Mouse (Mus musculus): Measurements from ENCODE around the gene Gprc5b.

The Gprc5b gene

GRCm38 (mm10) chr7:118948677-118949282 is 46.2 kb downstream of the Gprc5b start:
- DNase-seq (ENCODE audit: low spot score): no peak

GRCm38 (mm10) chr7:118947241-118947640 is 47.8 kb downstream of the Gprc5b start:
- no peak for DNase-seq (ENCODE audit: low spot score)

- no peak for DNase-seq (ENCODE audit: low spot score)
Measured at GRCm38 (mm10) chr7:118944884-118945283, 50.1 kb downstream of the Gprc5b start.

GRCm38 (mm10) chr7:118943170-118943569 is 51.8 kb downstream of the Gprc5b start:
- DNase-seq (ENCODE audit: low spot score): no peak

- DNase-seq (ENCODE audit: low spot score): no peak
Measured at GRCm38 (mm10) chr7:118942297-118942696, 52.7 kb downstream of the Gprc5b start.

- no peak for DNase-seq (ENCODE audit: low spot score)
Measured at GRCm38 (mm10) chr7:118937469-118938387, 57.3 kb downstream of the Gprc5b start.

DNA sequence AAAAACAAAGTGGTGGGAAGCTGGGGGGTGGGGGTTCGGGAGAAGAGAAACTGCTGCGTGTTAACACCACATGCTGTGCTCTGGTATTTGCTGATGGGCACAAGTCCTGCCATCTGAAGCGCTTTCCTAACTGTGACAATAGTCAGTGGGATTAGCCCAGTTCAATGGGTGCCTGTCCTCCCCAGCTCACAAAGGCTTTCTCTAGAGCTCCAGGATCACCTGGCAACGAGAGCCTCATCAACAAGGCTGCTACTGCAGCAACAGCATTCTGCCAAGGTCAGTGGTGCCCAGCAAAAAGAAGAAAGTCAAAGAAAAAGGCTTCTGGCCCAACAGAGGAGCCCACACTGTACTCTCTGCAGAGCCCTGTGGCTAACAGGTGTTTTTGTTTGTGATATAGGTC is 58.2 kb downstream of the Gprc5b start:
- DNase-seq (ENCODE audit: low spot score): no peak

- no peak for DNase-seq (ENCODE audit: low spot score)
Measured at GRCm38 (mm10) chr7:118935306-118935705, 59.7 kb downstream of the Gprc5b start.

DNA sequence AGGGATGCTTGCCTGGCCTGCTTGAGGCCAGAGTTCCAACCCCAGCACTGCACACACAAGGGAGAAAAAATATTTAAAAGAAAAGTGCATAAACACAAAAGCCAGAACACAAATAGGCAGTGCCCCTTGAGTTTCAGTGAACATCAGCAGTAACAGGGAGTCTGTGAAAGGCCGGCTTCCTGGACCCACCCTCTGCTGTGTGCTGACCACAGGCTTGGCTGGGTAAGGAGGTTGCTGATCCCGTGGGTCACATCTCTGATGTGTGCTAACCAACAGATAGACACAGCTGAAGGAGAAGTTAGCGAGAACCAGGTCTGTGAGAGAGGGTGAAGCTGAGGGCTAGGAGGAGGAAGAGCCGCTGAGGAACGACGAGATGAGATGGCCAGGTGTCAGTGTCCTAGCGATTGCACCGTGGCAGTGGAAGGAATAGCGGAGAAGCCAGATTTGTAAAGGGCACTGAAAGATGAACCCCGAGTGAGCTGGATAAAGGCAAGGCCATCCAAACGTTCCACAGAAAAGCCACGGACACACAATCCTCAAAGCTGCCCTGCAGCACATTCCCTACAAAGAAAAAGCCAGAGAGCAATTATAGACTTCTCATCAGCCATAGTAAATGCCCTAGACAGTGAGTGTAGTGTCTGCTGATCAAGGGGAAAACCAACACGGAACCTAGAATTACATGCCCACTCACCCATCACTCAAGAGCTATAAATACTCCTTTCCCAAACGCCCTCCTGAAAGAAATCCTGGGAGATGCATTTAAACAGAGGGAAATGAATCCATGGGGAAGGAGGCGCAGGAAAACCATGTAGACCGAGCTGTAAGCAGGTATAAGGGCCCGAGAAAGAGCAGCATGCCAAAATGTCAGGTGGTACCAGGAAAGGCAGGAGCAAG is 63.3 kb downstream of the Gprc5b start:
- DNase-seq (ENCODE audit: low spot score): no peak

- no peak for DNase-seq (ENCODE audit: low spot score)
Measured at GRCm38 (mm10) chr7:118929601-118930311, 65.3 kb downstream of the Gprc5b start.

DNA sequence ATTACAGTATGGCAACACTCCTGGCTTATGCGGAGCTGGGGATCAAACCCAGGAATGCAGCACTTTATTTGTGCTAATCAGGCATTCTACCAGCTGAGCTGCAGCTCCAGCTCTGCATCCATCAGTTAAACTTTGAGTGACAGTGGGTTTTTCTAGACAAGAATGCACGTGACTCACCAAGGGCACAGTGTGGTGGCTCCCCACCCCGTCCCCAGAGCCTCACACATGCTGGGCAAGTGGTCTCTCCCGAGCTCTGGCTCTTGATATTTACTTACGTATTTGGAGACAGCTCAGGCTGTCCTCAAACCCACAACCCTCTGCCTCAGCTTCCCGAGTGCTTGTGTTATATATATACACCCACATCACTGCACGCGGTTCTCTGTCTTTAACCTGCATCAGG is 66.1 kb downstream of the Gprc5b start:
- no peak for DNase-seq (ENCODE audit: low spot score)

GRCm38 (mm10) chr7:118928316-118928715 is 66.7 kb downstream of the Gprc5b start:
- DNase-seq (ENCODE audit: low spot score): no peak

DNA sequence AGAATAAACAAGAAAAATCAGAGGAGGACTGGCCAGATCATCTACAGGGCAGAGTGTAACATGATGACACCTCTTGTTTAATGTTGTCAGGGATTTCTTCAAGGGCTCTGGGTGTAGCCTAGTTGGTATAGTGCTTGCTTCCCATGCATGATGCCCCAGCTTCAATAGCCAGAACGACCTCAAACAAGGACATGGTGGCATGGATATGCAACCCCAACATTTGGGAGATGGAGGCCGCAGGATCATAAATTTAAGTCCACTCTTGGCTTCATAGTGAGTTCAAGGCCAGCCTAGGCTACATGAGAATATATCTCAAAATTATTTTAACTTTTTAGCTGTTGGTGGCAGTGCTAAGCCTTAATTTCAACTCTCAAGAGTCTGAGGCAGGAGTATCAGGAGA is 67.7 kb downstream of the Gprc5b start:
- DNase-seq (ENCODE audit: low spot score): no peak

DNA sequence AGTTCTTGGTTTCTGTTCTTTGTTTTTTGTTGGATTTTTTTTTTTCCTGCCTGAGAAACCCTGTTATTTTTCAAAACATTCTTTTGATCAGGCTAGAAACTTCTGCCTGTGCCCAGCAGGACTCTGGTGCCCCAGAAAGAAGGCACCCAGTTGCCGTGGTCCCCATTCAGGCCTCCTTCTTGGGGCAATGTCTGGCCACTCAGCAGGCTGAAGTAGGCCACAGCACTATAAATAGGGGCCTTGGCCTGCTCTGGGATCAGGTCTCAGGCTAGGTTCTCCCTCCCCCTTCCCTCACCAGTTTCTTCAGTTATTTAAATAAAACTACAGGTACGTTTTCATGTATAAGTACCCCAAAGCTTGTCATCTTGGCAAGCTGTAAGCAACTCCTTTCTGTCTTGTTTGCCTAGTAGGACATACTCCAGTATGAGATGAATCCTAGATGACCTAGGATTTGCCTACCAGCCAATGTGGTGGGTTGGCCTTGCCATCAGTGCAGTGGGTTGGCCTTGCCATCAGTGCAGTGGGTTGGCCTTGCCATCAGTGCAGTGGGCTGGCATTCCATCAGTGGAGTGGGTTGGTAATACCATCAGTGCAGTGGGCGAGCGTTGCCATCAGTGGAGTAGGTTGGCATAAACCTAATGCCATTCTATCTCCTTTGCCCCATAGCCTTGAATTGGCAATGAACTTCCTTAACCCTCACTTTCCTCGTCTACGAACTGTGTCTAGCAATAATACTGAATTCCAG is 68.3 kb downstream of the Gprc5b start:
- DNase-seq (ENCODE audit: low spot score): no peak

GRCm38 (mm10) chr7:118925547-118925946 is 69.5 kb downstream of the Gprc5b start:
- DNase-seq (ENCODE audit: low spot score): no peak

GRCm38 (mm10) chr7:118922441-118923202 is 72.4 kb downstream of the Gprc5b start:
- peak; percentile 10 for DNase-seq (ENCODE audit: low spot score)
